Mouse (Mus musculus) adrenal gland, postnatal 25 days (tissue): Measurements from ENCODE around the gene Dhdh. TPM values are rescaled to one million over a fixed set of nuclear protein-coding genes. Genes with fewer than 3 reads are reported as not detected.
A peak's percentile ranks its signal among the peaks of the same experiment; 100 is the strongest.
"Not testable (repeated sequence)": the region's sequence is repeated elsewhere in the genome, so short reads cannot be mapped to it uniquely, and the experiment has no call there.

ENCODE experiments used
- DNase-seq: peaks from one replicate; pipeline ENCODE4 v3.0.0; 2021; ENCODE audit warnings: mixed read lengths
- total RNA-seq: library from RNA; stranded (reverse); gene quantifications from 2 replicates; pipeline ENCODE4 v1.2.3, GENCODE M21; 2021

Gene Dhdh
- total RNA-seq, 1 experiment from 2014 or later: 75.5 TPM

DNA sequence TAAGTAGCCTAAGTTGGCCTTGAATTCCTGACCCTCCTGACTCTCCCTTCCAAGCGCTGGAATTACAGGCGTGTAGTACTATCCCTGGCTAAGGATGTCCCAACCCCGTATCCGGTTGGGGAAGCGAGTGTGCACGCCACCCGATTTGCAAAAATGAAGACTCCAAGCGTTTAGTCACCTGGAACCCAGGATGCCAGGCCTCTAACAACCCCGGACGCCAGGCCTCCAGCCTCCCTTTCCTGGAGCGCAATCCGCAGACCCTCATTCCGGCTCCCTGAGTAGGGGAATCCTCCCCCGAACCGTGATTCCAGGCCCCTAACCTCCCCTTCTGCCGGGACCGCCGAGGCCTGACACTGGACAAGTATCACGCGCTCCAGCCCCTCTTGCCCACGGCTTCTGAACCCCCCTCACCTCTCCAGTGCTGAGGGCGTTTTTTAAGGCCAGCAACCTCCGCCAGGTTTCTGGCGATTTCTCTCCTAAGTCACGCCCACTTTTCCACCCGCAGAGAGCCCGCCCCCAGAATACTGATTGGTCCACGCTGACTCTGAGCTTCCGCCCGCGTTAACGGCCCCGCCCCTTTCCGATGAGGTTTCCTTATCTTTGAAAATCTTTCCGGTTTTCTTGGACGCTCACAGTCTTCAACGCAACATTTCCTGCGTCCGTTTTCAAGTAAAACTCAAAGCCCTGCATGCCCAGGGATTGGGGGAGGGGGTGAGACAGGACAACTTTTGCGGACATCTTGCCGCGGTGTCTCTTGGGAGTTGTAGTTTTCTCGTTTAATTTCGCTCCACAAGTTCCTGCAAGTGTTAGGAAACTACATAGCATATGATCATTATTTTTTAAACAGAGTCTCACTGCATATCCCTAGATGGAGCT is 21.5 kb upstream of the Dhdh start, which contains the start of gene Nucb1:
Nucb1 (minus strand) TSS at position 495 of the 876 bp plus-strand sequence.
- peak; percentile 89 for DNase-seq

- no peak for DNase-seq
Measured at GRCm38 (mm10) chr7:45509181-45509882, 20.7 kb upstream of the Dhdh start.

GRCm38 (mm10) chr7:45508561-45508960 is 20.0 kb upstream of the Dhdh start:
- DNase-seq: no peak

DNA sequence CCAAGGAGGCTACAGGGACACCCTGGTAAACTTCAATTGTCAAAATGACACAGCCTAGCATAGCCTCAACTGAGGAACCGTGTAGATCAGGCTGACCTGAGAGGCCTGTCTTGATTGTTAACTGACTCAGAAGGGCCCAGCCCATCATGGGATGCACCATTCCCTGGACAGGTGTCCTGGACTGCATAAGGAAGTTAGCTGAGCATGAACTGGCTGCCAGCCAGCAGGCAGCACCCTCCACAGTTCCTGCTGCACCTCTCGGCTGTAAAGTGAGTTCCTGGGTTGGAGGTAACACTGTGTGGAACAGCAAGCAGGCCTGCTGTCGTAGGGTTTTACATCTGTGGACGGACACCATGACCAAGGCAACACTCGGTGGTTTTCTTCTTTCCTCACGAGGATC is 19.0 kb upstream of the Dhdh start:
- DNase-seq: no peak

GRCm38 (mm10) chr7:45498427-45498826 is 9.8 kb upstream of the Dhdh start:
- no peak for DNase-seq

GRCm38 (mm10) chr7:45494548-45494947 is 5.9 kb upstream of the Dhdh start:
- DNase-seq: no peak

DNA sequence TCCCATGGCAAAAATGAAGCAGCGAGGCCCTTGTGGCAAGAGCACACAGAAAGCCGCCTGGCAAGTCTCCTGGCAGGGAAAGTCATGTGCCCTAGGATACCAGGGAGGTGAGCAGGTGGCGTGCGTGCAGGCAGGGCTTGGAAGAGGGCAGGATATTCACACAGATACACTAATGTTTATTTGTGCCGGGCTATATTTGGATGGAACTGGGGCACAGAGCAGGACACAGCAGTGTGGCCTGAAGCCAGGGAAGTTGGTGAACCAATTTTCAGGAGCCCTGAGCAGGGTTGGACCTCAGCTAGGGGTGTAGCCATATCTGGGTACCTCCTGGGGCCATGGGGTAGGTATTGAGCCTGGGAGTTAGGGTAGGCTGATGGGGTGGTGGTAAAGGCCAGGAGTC is 4.3 kb upstream of the Dhdh start:
- no peak for DNase-seq

DNA sequence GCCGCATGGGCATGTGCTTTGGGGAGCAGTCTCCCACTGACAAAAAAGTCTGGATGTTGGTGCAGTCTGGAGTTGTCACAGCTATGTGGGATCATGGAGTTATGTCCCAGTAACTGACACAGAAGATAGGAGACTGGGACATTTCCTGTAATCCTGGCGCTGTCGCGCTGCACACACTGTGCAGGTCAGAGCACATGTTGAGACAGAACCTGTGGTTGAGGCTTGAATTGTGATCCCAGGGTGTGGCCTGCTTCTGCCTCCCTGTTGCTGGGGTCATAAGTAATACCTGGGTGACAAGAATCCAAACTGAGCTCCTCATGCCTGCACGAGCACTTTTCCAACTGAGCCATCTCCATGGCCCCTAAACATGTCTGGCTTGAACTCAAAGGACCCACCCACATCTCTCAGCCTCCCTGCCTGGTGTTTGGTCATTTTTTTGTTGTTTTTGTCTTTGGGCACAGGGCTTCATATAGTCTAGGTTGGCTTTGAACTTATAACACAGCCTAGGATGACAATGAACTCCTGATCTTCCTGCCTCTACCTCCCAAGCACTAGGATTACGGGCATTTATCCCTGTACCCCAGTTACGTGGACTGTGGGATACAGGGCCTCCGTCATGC is 3.7 kb upstream of the Dhdh start:
- DNase-seq: no peak

GRCm38 (mm10) chr7:45491264-45491663 is 2.7 kb upstream of the Dhdh start:
- peak; percentile 51 for DNase-seq

DNA sequence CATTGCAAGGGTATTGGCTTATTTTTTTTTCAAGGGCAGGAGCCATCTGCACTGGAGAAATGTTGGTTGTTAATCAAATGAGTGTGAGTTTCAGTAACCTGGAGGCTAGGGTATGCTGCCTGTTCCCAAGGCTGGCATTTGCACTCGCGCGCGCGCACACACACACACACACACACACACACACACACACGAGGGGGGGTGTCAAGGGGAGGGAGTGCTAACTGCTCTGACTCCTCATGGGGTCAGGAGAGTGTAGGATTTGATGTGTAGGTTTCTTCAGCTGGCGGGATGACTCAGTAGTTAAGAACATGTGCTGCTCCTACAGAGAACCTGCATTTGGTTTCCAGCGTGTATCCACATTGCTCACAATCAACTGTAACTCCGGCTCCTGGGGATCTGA is 2.2 kb upstream of the Dhdh start:
- no peak for DNase-seq

GRCm38 (mm10) chr7:45489578-45489977 is 973 bp upstream of the Dhdh start:
- DNase-seq: no peak

- DNase-seq: no peak
Measured at GRCm38 (mm10) chr7:45487861-45488292, 728 bp downstream of the Dhdh start.

DNA sequence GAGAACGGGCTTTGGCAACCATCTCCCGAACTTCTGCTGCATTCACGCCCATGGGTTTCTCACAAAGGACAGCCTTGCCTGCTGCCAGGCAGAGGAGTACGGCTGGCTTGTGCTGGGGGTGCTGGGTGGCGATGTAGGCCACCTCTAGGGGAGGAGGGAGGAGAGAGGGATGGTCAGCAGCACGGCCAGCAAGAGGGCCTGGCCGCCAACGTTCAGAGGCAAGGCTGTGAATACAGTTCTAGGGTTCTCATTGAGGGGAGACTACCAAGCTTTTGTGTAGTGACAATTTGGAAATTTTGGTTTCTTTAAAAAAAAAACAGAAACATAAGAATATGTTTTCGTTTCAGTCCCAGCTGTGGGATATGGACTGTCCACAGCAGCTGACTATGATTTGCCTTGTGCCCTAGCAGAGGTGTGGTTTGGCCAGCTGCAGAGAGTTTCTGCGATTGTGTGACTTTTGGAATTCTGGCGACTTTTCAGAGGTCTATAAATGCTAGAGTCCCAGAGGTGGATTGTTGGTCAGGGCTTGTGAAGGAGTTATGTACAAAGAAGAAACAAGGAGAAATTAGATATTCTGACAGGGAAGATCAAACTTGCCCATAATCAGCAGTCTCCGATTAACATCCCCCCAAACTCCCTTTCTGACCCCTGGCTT is 1.7 kb downstream of the Dhdh start, which contains the start of gene Gm45808:
Gm45808 (minus strand) TSS at position 51 of the 655 bp plus-strand sequence.
- DNase-seq: no peak

DNA sequence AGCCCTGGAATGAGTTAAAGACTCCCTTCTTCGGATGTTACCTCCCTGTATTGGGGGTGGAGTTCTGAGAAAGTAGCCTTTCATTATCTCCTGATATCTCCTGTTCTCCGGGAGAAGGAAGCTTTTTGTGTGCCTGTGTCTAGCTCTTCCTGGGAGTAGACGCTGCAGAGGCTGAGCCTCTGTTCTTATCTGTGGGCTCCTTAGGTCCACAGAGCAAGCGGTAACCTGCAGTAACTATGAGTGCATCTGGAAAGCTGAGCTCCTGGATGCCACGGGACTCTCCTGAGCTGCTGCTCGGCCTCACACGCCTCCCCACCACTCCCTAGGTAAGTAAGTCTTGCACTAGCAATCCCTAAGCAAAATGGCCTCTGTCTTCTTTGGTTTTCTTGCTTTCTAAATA is 2.4 kb downstream of the Dhdh start:
- DNase-seq: no peak

DNA sequence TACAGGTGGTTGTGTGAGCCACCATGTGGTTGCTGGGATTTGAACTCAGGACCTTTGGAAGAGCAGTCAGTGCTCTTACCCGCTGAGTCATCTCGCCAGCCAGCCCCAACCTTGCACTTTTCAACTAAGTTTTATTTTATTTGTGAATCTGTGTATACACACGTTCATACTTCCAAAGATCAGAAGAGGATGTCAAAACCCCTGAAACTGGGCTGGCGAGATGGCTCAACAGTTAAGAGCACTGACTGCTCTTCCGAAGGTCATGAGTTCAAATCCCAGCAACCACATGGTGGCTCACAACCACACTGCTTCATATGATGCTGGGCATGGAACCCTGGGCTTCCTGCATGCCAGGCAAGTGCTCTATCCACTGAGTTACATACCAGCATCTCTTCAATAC is 3.6 kb downstream of the Dhdh start:
- DNase-seq: not testable (repeated sequence)

DNA sequence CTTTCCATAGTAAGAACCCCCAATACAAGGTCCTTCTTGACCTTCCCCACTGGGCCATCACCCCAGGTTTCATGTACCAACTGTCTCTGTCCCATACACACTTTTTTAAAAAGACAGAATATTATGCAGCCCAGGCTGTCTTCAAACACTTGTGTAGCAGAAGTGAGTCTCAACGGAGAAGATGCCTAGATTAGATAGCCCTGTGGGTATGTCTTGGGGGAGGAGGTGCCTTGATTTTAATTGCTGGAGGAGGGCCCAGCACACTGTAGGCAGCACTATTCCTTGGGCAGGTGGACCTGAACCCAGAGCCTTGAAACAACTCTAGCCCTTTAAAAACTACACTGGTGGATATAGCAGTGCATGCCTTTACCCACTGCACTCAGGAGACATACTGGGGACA is 6.4 kb downstream of the Dhdh start:
- DNase-seq: no peak

GRCm38 (mm10) chr7:45481374-45481927 is 7.2 kb downstream of the Dhdh start, which contains the start of gene Tulp2:
Tulp2 (plus strand) TSS chr7:45481877.
- DNase-seq: no peak

GRCm38 (mm10) chr7:45480310-45480709 is 8.3 kb downstream of the Dhdh start:
- DNase-seq: not testable (repeated sequence)

DNA sequence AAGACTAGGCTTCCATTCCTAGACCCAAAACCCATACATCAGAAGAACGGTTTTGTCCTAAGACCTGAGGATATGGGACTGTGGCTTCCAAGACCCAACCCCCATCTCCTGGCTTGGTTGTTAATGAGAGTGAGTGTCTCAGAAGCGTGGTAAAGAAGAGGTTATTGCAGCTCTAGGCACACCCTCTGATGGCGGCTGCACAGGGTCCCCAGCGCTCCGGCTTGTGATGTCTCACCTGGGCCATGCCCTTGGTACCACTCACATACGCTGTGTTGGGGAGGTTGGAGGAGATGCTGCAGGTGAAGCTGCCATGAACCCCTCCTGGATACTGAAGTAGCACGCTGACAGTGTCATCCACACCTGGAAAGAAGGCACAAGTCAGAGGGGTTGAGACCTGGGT is 9.8 kb downstream of the Dhdh start:
- no peak for DNase-seq

DNA sequence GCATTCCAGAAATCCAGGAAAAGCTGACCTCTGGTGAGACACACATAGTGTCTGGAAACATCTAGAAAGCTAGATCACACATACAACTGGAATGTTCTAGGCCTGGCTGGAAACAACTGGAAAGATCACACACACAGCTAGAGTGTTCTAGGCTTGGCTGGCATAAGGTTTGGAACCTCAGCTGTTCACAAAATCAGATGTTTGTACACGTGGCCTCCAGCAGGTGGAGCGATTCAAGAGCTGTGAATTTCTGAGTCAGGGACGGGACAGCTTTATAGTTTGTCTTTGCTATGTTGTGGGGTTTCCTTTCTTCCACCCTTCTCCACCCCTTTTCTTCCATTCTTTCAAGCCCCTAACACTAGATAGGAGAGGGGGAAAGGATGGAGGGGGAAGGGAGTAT is 11.6 kb downstream of the Dhdh start:
- no peak for DNase-seq

DNA sequence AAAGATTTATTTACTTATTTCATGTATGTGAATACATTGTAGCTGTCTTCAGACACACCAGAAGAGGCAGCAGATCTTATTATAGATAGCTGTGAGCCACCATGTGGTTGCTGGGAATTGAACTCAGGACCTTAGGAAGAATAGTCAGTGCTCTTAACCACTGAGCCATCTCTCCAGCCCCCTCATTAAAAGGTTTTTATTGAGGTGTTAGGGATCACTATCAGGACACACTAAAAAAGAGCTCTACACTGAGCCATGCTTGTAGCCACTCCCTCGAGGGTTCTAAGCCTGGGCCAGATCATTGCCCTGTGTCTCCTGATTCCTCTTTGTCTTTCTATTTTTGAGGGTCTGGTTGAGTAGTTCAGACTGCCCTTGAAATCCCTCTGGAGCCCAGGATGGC is 12.2 kb downstream of the Dhdh start:
- DNase-seq: no peak
